Mouse (Mus musculus) fat pad, adult 2 months (tissue): ENCODE results near the gene Wfdc10.
"Not testable (repeated sequence)": the region's sequence is repeated elsewhere in the genome, so short reads cannot be mapped to it uniquely, and the experiment has no call there.

Experiments
- DNase-seq: peaks from one replicate; pipeline ENCODE4 v3.0.0-alpha.2; 2011; ENCODE audit warnings: low read depth, low spot score; ENCODE audit errors: extremely low read depth

The Wfdc10 gene

GRCm38 (mm10) chr2:164655858-164656257 lies at the start of gene Wfdc10:
TSS of gene Wfdc10 (plus strand) at chr2:164656046.
- no peak for DNase-seq

DNA sequence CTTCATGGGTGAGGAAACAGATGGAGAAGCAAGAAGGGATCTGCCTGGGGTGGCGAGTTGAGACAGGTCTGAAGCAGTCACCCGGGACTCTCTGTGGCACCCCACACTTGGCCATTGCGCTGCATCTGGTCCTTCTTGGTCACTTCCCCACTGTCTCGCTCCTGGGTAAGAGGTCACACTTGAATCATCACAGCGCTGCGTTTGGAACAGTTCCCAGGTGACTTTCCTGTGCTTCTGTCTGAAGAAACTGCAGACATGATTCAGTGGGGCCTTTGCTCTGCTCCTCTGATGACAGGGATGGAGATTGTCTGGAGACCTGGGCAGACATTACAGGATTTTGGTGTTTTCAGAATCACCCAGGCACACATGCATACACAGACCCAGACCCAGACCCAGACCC lies 47.1 kb upstream of the Wfdc10 start:
- DNase-seq = no peak

DNA sequence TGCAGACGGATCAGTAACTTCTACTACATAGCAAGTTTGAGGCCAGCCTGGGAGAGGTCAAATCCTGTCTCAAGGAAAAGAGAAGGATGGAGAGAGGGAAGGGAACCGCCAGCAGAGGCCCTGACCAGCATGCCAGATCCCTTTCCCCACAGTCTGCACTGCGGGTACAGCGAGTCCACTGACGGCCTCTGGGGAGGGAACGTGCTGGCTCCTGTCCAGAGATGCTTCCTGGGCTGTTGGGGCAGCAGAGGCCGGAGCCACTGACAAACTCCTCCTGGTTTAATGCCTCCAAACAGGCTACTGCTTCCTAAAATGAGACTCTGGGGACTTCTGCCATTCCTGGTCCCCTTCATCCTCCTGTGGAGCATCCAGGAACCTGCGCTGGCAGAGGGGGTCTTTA lies 42.4 kb upstream of the Wfdc10 start, which contains the start of the genes Wfdc6b and Wfdc8:
Gene Wfdc6b (plus strand): TSS at position 52 of the 400 bp plus-strand sequence.
Gene Wfdc8 (minus strand): TSS at position 156 of the 400 bp plus-strand sequence.
- not testable (repeated sequence) for DNase-seq

- DNase-seq = no peak
Observed at GRCm38 (mm10) chr2:164615386-164615785, 40.5 kb upstream of the Wfdc10 start.

GRCm38 (mm10) chr2:164619050-164619449 lies 36.8 kb upstream of the Wfdc10 start:
- no peak for DNase-seq

- no peak for DNase-seq
Observed at GRCm38 (mm10) chr2:164621775-164622174, 34.1 kb upstream of the Wfdc10 start.

- no peak for DNase-seq
Observed at GRCm38 (mm10) chr2:164635266-164635665, 20.6 kb upstream of the Wfdc10 start.

- DNase-seq = no peak
Observed at GRCm38 (mm10) chr2:164638696-164639095, 17.1 kb upstream of the Wfdc10 start, which contains the start of gene Wfdc16. TSS of gene Wfdc16 (minus strand) at chr2:164638796.

DNA sequence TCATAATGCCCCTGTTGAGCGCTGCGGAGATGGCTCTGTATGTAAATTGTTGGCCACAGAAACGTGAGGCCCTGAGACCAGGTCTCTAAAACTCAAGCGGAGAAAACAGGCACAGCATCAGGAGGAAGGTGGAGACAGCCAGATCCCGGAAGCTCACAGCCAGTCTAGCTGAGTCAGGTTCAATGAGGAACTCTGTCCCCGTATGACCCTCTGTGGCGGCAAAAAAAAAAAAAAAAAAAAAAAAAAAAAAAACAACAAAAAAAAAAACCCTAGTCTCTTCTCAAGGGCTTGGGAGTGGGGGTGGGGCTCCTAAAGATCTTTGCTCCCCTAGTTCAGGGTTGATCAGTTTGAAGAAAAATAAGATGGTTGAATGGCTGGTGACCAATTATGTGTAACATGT lies 14.7 kb upstream of the Wfdc10 start:
- no peak for DNase-seq

DNA sequence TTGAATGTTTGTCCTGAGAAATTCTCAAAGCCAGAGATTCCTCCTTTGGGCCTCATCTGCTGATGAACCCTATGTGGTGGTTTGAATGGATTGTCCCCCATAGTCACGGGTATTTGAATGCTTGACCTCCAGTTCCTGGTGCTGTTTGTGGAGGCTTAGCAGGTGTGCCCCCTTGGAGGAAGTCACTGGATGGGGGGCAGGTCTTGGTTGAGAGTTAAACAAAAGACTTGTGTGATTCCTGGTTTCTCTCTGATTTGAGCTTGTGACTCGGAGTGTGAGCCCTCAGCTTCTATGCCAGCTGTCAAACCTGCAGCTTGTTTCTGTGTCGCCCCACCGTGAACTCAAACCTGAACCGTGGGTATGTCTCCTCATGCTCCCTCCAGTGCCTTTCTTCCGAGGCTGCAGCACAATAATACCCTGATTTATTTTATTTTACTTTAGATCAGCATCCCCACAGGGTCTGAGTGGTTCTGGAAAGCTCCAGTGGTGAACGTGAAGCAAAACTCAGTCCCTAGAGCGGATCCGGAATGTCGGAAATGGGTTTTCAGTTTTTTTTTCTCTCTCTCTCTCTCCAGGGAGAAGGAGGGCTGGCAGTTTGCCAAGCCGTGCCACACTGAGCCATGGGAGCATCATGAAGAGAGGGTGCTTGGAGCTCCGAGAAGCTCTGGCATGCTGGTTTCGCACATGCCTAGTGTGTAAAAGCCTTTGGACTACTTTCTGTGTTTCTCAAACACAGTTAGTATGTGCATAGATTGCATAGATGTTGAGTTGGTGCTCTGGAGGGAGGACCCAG lies 13.8 kb upstream of the Wfdc10 start:
- DNase-seq = no peak

DNA sequence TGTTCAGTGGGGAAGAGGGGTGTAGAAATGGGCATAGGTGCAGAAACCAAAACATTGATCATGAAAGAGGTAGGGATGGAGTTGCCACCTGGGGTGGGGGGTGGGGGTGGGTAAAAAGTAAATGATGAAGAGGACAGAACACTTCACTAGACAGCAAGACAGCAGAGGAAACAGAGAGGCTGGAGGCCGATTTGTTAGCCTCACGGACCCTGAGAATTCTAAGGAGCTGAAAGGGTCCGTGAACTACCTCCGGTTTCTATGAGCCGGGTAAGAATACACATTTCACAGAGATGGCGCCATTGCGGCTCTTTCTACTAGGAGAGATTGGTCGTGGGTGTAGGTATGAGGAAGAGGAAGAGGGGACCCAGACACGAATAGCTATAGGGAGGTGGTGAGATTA lies 637 bp downstream of the Wfdc10 start, which contains the start of gene Wfdc9:
Gene Wfdc9 (minus strand): TSS at position 101 of the 400 bp plus-strand sequence.
- no peak for DNase-seq

DNA sequence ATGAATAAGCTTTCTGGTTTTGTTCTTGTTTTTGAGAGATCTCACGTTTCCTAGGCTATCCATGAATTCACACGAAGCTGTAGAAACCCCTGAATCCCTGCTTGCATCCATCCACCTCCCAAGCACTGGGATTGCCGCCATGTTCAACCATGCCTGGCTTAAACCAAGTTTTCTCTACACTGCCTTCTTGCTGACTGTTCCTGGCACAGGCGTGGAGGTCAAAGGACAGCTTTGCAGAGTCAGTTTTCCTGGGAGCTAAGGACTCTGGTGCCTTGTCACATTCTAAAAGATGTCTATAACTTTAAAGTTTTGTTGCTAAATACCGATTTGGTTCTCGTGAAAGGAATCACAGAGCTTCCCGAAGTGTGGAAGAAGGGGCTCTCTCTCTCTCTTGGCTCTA lies 9.0 kb downstream of the Wfdc10 start:
- no peak for DNase-seq

DNA sequence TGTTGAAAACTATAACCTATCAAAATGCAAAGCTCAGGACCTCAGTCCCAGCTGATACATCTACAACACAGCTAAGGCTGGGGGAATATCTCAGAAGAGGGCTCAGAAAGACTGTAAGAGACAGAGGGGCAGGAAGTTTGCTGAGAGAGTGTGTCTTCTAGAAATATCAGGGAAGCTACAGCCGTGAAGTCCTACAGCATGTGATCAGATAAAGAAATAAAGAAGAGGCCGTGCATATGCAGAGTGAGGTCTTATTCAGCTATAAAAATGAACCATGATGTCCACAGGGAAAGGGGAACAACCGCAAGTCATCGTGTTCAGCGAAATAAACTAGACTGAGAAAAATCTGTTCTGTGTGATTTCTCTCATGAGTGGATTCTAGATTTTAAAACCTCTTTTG lies 14.4 kb downstream of the Wfdc10 start:
- no peak for DNase-seq

- DNase-seq = no peak
Observed at GRCm38 (mm10) chr2:164670938-164671337, 15.1 kb downstream of the Wfdc10 start.

- no peak for DNase-seq
Observed at GRCm38 (mm10) chr2:164673987-164674386, 18.1 kb downstream of the Wfdc10 start, which contains the start of gene Wfdc11. TSS of gene Wfdc11 (minus strand) at chr2:164674087.

- DNase-seq = no peak
Observed at GRCm38 (mm10) chr2:164676103-164676502, 20.3 kb downstream of the Wfdc10 start.

- no peak for DNase-seq
Observed at GRCm38 (mm10) chr2:164676916-164677685, 21.3 kb downstream of the Wfdc10 start.

DNA sequence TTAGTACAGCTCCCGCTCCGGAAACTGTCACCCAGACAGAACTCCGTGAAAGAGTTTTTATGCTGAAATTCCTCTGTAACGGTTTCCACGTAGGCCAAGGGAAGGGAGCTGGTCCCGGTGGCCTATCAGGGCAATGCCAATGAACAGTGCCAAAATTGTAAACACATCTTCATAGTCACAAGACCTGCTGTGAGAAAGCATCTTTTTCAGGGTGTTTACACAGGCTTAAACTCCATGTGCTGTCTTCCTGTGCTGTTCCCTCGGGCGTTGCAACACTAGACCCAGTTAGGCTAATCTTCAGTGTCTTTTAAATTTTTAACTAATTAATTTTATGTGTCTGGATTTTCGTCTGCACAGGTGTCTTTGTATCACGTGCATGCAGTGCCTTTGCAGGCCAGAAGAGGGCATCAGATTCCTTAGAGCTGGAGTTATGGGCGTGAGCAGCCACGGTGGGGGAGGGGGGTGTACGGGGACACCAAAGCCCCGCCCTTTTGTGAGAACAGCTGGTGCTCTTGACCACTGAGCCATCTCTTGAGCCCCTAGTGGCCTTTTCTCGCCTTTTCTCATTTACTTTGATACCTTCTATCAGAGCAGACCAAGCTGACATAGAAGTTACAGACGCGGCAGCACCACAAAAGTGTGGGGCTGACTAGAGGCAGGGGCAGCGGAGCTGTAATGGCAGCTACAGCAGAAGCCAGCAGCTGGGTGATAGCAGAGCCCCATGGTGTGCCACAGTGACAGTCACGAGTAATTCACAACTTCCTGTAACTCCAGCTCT lies 23.2 kb downstream of the Wfdc10 start:
- DNase-seq = no peak

GRCm38 (mm10) chr2:164679906-164680305 lies 24.1 kb downstream of the Wfdc10 start:
- DNase-seq = no peak

DNA sequence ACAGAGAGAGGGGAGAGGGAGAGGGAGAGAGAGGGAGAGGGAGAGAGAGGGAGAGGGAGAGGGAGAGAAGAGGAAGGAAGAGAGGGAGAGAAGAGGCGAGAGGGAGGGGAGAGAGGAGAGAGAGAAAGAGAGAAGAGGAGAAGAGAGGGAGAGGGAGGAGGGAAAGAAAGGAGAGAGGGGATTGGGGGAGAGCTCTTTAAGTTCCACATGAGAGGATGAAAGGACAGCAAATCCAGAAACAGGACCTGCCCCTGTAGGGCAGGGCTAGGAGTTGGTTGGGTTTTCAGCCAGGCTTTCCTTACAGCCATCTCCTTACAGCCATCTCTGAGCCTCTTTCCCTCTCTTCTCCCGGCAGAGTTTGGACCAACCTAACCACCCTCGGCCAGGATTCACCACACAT lies 29.0 kb downstream of the Wfdc10 start, which contains the start of gene Wfdc13:
Gene Wfdc13 (plus strand): TSS at position 301 of the 400 bp plus-strand sequence.
- DNase-seq = no peak

DNA sequence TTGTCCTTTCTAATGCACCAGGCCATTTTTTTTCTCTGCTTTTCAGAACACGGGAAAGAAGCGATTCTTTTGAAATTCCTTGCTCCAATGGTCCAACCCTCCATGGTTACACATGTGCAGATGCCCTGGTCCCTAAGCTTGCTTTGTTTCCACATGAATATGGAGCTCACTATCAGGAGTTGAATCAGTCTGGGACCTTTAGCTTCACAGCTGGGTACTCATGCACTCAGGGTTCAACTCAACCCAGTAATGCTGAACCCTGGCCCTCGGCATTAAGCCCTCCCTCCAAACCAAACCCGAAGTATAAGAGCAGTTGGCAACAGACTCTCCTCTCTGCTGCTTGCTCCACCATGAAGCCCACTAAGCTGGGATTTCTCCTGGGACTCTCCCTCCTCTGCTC lies 42.4 kb downstream of the Wfdc10 start, which contains the start of gene Spint4:
Gene Spint4 (plus strand): TSS at position 301 of the 400 bp plus-strand sequence.
- no peak for DNase-seq
